Mouse (Mus musculus) stomach, postnatal 0 days (tissue): ENCODE results near the gene Atoh1.

Experiments
- CTCF ChIP-seq: IDR thresholded peaks from 2 replicates; pipeline ENCODE4 v1.5.1; 2016; ENCODE audit warnings: antibody characterized with exemption, low read depth, mild to moderate bottlenecking, moderate library complexity
- EP300 ChIP-seq: optimal IDR thresholded peaks from 2 replicates; pipeline ENCODE3; 2016; ENCODE audit warnings: antibody characterized with exemption

- TF ChIP-seq CTCF = no peak
- TF ChIP-seq EP300 = no peak
These were observed at the start of gene Atoh1 for GRCm38 (mm10) chr6:64728499-64729198.
